Mouse (Mus musculus): Measurements from ENCODE around the gene Ramp1. TPM values are rescaled to one million over a fixed set of nuclear protein-coding genes. Genes with fewer than 3 reads are reported as not detected.

Gene Ramp1
- total RNA-seq, 1 experiment, result 0.40 TPM

- Histone ChIP-seq H3K4me1 (ENCODE audit: control insufficient read depth in 2 of 2, insufficient read depth in 2 of 2, low read length in 2 of 2, poor library complexity in 1 of 2) (no peaks in the 10 kb centered on the region), H3K9ac (ENCODE audit: insufficient read depth, low read depth, low read length, poor library complexity, severe bottlenecking) (no peak overlapping the region)
- in situ Hi-C loops (cut with MboI; ENCODE audit: low sequenced_read_pairs in 2 of 2, unreplicated experiment in 2 of 2), result no loop called here
These were observed 27.9 kb downstream of the Ramp1 start for GRCm38 (mm10) chr1:91207334-91208074.

GRCm38 (mm10) chr1:91209343-91209742, 29.7 kb downstream of the Ramp1 start:
- in situ Hi-C loops (cut with MboI; ENCODE audit: low sequenced_read_pairs in 2 of 2, unreplicated experiment in 2 of 2), result no loop called here
- Histone ChIP-seq H3K36me3 (ENCODE audit: control insufficient read depth, insufficient read depth, low read length, poor library complexity, severe bottlenecking) (no peaks in the 10 kb centered on the region), H3K27ac (ENCODE audit: insufficient read depth, low read depth, low read length, poor library complexity, severe bottlenecking) (no peak overlapping the region), H3K9me3 (ENCODE audit: control insufficient read depth, insufficient read depth, low read depth, low read length) (no peaks in the 10 kb centered on the region), H3K4me3 (ENCODE audit: insufficient read depth in 1 of 2, low read depth in 1 of 2, low read length in 2 of 2, poor library complexity in 1 of 2, severe bottlenecking in 1 of 2) (no peak overlapping the region), H3K9ac (ENCODE audit: insufficient read depth, low read depth, low read length, poor library complexity, severe bottlenecking) (no peak overlapping the region), H3K4me1 (ENCODE audit: control insufficient read depth in 2 of 2, insufficient read depth in 2 of 2, low read length in 2 of 2, poor library complexity in 1 of 2) (no peaks in the 10 kb centered on the region)
- no peak for DNase-seq (ENCODE audit: low read depth, low spot score)
- no peak for TF ChIP-seq MAFK (IDR thresholded peaks at IDR 0.05; ENCODE audit: insufficient read depth, low read depth, low read length)
- no peak for TF ChIP-seq CHD2 (IDR thresholded peaks at IDR 0.05; ENCODE audit: low read depth, low read length)
- no peak for TF ChIP-seq HCFC1 (IDR thresholded peaks at IDR 0.05; ENCODE audit: borderline replicate concordance, insufficient read depth, low read length)
- TF ChIP-seq ZNF384 (IDR thresholded peaks at IDR 0.05; ENCODE audit: low read depth, low read length), result no peak
- TF ChIP-seq ZC3H11A (IDR thresholded peaks at IDR 0.05; ENCODE audit: borderline replicate concordance, low read depth, low read length), result no peak

More at GRCm38 (mm10) chr1:91207334-91208074, 27.9 kb downstream of the Ramp1 start:
- Histone ChIP-seq H3K4me3 (ENCODE audit: insufficient read depth in 1 of 2, low read depth in 1 of 2, low read length in 2 of 2, poor library complexity in 1 of 2, severe bottlenecking in 1 of 2) (no peak overlapping the region), H3K36me3 (ENCODE audit: control insufficient read depth, insufficient read depth, low read length, poor library complexity, severe bottlenecking) (no peaks in the 10 kb centered on the region), H3K9me3 (ENCODE audit: control insufficient read depth, insufficient read depth, low read depth, low read length) (no peaks in the 10 kb centered on the region), H3K27ac (ENCODE audit: insufficient read depth, low read depth, low read length, poor library complexity, severe bottlenecking) (no peak overlapping the region)
- TF ChIP-seq ZNF384 (IDR thresholded peaks at IDR 0.05; ENCODE audit: low read depth, low read length) (no peak), ZC3H11A (IDR thresholded peaks at IDR 0.05; ENCODE audit: borderline replicate concordance, low read depth, low read length) (no peak), MAFK (IDR thresholded peaks at IDR 0.05; ENCODE audit: insufficient read depth, low read depth, low read length) (no peak), CHD2 (IDR thresholded peaks at IDR 0.05; ENCODE audit: low read depth, low read length) (no peak), HCFC1 (IDR thresholded peaks at IDR 0.05; ENCODE audit: borderline replicate concordance, insufficient read depth, low read length) (no peak)
- no peak for DNase-seq (ENCODE audit: low read depth, low spot score)

GRCm38 (mm10) chr1:91209785-91210184, 30.2 kb downstream of the Ramp1 start:
- Histone ChIP-seq H3K9ac (ENCODE audit: insufficient read depth, low read depth, low read length, poor library complexity, severe bottlenecking) (no peak overlapping the region), H3K36me3 (ENCODE audit: control insufficient read depth, insufficient read depth, low read length, poor library complexity, severe bottlenecking) (no peaks in the 10 kb centered on the region), H3K9me3 (ENCODE audit: control insufficient read depth, insufficient read depth, low read depth, low read length) (no peaks in the 10 kb centered on the region), H3K4me1 (ENCODE audit: control insufficient read depth in 2 of 2, insufficient read depth in 2 of 2, low read length in 2 of 2, poor library complexity in 1 of 2) (no peaks in the 10 kb centered on the region), H3K4me3 (ENCODE audit: insufficient read depth in 1 of 2, low read depth in 1 of 2, low read length in 2 of 2, poor library complexity in 1 of 2, severe bottlenecking in 1 of 2) (no peak overlapping the region), H3K27ac (ENCODE audit: insufficient read depth, low read depth, low read length, poor library complexity, severe bottlenecking) (no peak overlapping the region)
- DNase-seq (ENCODE audit: low read depth, low spot score), result no peak
- TF ChIP-seq ZNF384 (IDR thresholded peaks at IDR 0.05; ENCODE audit: low read depth, low read length) (no peak), CHD2 (IDR thresholded peaks at IDR 0.05; ENCODE audit: low read depth, low read length) (no peak), HCFC1 (IDR thresholded peaks at IDR 0.05; ENCODE audit: borderline replicate concordance, insufficient read depth, low read length) (no peak), ZC3H11A (IDR thresholded peaks at IDR 0.05; ENCODE audit: borderline replicate concordance, low read depth, low read length) (no peak), MAFK (IDR thresholded peaks at IDR 0.05; ENCODE audit: insufficient read depth, low read depth, low read length) (no peak)
- in situ Hi-C loops (cut with MboI; ENCODE audit: low sequenced_read_pairs in 2 of 2, unreplicated experiment in 2 of 2), result no loop called here

- DNase-seq (ENCODE audit: low read depth, low spot score), result peak; percentile 29
- H3K4me1 ChIP-seq (ENCODE audit: control insufficient read depth in 2 of 2, insufficient read depth in 2 of 2, low read length in 2 of 2, poor library complexity in 1 of 2), result no peaks in the 10 kb centered on the region
- H3K36me3 ChIP-seq (ENCODE audit: control insufficient read depth, insufficient read depth, low read length, poor library complexity, severe bottlenecking), result no peaks in the 10 kb centered on the region
- H3K9me3 ChIP-seq (ENCODE audit: control insufficient read depth, insufficient read depth, low read depth, low read length), result no peaks in the 10 kb centered on the region
- no peak overlapping the region for H3K4me3 ChIP-seq (ENCODE audit: insufficient read depth in 1 of 2, low read depth in 1 of 2, low read length in 2 of 2, poor library complexity in 1 of 2, severe bottlenecking in 1 of 2)
- in situ Hi-C loops (cut with MboI; ENCODE audit: low sequenced_read_pairs in 2 of 2, unreplicated experiment in 2 of 2), result no loop called here
- no peak overlapping the region for H3K9ac ChIP-seq (ENCODE audit: insufficient read depth, low read depth, low read length, poor library complexity, severe bottlenecking)
- TF ChIP-seq ZNF384 (IDR thresholded peaks at IDR 0.05; ENCODE audit: low read depth, low read length) (no peak), HCFC1 (IDR thresholded peaks at IDR 0.05; ENCODE audit: borderline replicate concordance, insufficient read depth, low read length) (no peak), ZC3H11A (IDR thresholded peaks at IDR 0.05; ENCODE audit: borderline replicate concordance, low read depth, low read length) (no peak), CHD2 (IDR thresholded peaks at IDR 0.05; ENCODE audit: low read depth, low read length) (no peak), MAFK (IDR thresholded peaks at IDR 0.05; ENCODE audit: insufficient read depth, low read depth, low read length) (no peak)
- H3K27ac ChIP-seq (ENCODE audit: insufficient read depth, low read depth, low read length, poor library complexity, severe bottlenecking), result no peak overlapping the region
These were observed 31.5 kb downstream of the Ramp1 start for GRCm38 (mm10) chr1:91211099-91211498.

Data from ES-E14 (cell line).